Mouse (Mus musculus): ENCODE measurements at regions not wholly inside any gene's neighbourhood (a gene's known extent, or its start where the extent isn't known, plus 50 kb on each side); places are given as distances from the start of the nearest gene placed in this dataset.

DNA sequence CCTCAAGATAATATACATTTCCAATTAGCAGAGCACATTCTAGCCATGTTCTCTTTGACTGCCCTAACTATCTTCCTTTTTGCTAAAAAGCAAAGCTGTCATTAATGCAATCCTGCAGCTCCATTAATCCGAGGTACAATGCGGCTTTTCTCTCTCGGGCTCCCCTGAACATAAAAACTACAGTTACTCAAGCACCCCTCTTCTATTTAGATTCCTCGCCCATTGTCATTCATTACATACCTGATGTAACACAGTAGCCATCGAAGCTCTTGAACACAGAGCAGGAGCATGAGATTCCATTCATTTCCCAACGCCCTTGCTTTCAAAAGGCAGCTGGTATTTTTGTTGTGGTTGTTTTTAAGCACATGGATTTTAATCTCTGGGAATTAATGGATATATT, 387.2 kb downstream of the Sorl1 start:
- Histone ChIP-seq H3K36me3 (ENCODE audit: control insufficient read depth, insufficient read depth, low read length) (no peaks in the 10 kb centered on the region), H3K9ac (replicated peaks; ENCODE audit: low read depth, low read length) (0 out of 2 replicates have a peak overlapping the region, but pooled peaks have one; percentile 30), H3K4me3 (ENCODE audit: low read depth, low read length) (peak overlapping the region; percentile 37; the same call in 1 of the 2 replicates), H3K27ac (ENCODE audit: low read length) (peak overlapping the region; percentile 92), H3K9me3 (ENCODE audit: control insufficient read depth, low read depth, low read length) (no peaks in the 10 kb centered on the region), H3K4me2 (replicated peaks; ENCODE audit: low read depth, low read length) (peak overlapping the region; percentile 80), H3K27me3 (ENCODE audit: control insufficient read depth, insufficient read depth, low read length) (no peaks in the 10 kb centered on the region), H3K4me1 (ENCODE audit: control insufficient read depth, insufficient read depth, low read length) (peaks cover 17% of the 10 kb centered on the region)
- ATAC-seq (ENCODE audit: insufficient number of reproducible peaks, insufficient read depth, low FRiP score, low read depth) = no peak
- WGBS = 30% methylated on average over 6 of the region's 6 CpGs

DNA sequence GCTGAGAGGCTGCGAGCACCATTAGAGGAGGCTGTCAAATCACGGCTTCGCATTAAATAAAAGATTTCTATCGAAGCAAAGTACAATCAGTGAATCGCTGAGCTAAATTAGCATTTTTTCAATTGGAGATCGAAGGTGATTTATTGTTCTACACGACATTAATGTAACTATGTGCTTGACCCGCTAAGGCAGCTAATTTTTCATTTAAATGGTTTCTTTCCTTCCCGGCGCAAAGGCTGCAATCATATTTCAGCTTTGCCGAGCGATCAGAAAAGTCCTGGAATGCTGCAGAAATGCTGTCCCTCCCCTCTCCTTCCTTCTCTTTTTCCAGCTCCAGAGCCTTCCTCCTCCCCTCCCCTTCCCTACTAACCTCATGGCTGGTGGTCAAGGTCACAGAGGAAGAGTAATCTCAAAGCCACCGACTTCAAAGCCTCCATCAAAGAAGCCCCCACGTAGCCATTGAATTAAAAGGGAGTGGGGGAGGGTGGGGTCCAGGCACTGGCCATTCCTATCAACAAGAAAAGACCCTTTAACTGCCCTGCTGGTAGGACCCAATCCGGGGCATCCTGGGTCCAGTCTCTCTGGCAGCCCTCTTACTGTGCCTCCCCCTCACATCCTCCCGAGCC, 387.8 kb downstream of the Sorl1 start:
- ATAC-seq (ENCODE audit: insufficient number of reproducible peaks, insufficient read depth, low FRiP score, low read depth) = peak; percentile 61; the same call in 1 of the 2 replicates
- Histone ChIP-seq H3K4me1 (ENCODE audit: control insufficient read depth, insufficient read depth, low read length) (peaks cover 16% of the 10 kb centered on the region), H3K4me3 (ENCODE audit: low read depth, low read length) (peak overlapping the region; percentile 37), H3K9ac (replicated peaks; ENCODE audit: low read depth, low read length) (peak overlapping the region; percentile 30), H3K9me3 (ENCODE audit: control insufficient read depth, low read depth, low read length) (no peaks in the 10 kb centered on the region), H3K4me2 (replicated peaks; ENCODE audit: low read depth, low read length) (peak overlapping the region; percentile 80), H3K27me3 (ENCODE audit: control insufficient read depth, insufficient read depth, low read length) (no peaks in the 10 kb centered on the region), H3K36me3 (ENCODE audit: control insufficient read depth, insufficient read depth, low read length) (no peaks in the 10 kb centered on the region), H3K27ac (ENCODE audit: low read length) (peak overlapping the region; percentile 92)
- WGBS = 2% methylated on average over 16 of the region's 16 CpGs

- under 1% methylated on average over 22 of the region's 22 CpGs for whole genome bisulfite sequencing
- no peaks in the 10 kb centered on the region for H3K36me3 ChIP-seq (ENCODE audit: control insufficient read depth, insufficient read depth, low read length)
- H3K4me3 ChIP-seq (ENCODE audit: low read depth, low read length) = peak overlapping the region; percentile 37
- H3K27me3 ChIP-seq (ENCODE audit: control insufficient read depth, insufficient read depth, low read length) = no peaks in the 10 kb centered on the region
- no peaks in the 10 kb centered on the region for H3K9me3 ChIP-seq (ENCODE audit: control insufficient read depth, low read depth, low read length)
- peak overlapping the region; percentile 30 for H3K9ac ChIP-seq (replicated peaks; ENCODE audit: low read depth, low read length)
- peak overlapping the region; percentile 92 for H3K27ac ChIP-seq (ENCODE audit: low read length)
- H3K4me2 ChIP-seq (replicated peaks; ENCODE audit: low read depth, low read length) = peak overlapping the region; percentile 80
- peak; percentile 80; the same call in 1 of the 2 replicates for ATAC-seq (ENCODE audit: insufficient number of reproducible peaks, insufficient read depth, low FRiP score, low read depth)
- H3K4me1 ChIP-seq (ENCODE audit: control insufficient read depth, insufficient read depth, low read length) = peaks cover 15% of the 10 kb centered on the region
Observed at GRCm38 (mm10) chr9:41735448-41736233, 388.5 kb downstream of the Sorl1 start.

- WGBS = 22% methylated on average over 8 of the region's 8 CpGs
- no peak overlapping the region for H3K9ac ChIP-seq (replicated peaks; ENCODE audit: low read depth, low read length)
Observed at GRCm38 (mm10) chr9:41734925-41735447, 389.1 kb downstream of the Sorl1 start.

GRCm38 (mm10) chr9:41721609-41722008, 402.5 kb downstream of the Sorl1 start:
- Histone ChIP-seq H3K4me1 (ENCODE audit: control insufficient read depth, insufficient read depth, low read length) (no peaks in the 10 kb centered on the region), H3K4me2 (replicated peaks; ENCODE audit: low read depth, low read length) (no peak overlapping the region), H3K27ac (ENCODE audit: low read length) (no peak overlapping the region), H3K4me3 (ENCODE audit: low read depth, low read length) (no peak overlapping the region), H3K27me3 (ENCODE audit: control insufficient read depth, insufficient read depth, low read length) (no peaks in the 10 kb centered on the region), H3K36me3 (ENCODE audit: control insufficient read depth, insufficient read depth, low read length) (no peaks in the 10 kb centered on the region), H3K9ac (replicated peaks; ENCODE audit: low read depth, low read length) (no peak overlapping the region), H3K9me3 (ENCODE audit: control insufficient read depth, low read depth, low read length) (no peaks in the 10 kb centered on the region)
- ATAC-seq (ENCODE audit: insufficient number of reproducible peaks, insufficient read depth, low FRiP score, low read depth) = no peak
- WGBS = 77% methylated on average over 4 of the region's 4 CpGs

More at GRCm38 (mm10) chr9:41734925-41735447, 389.1 kb downstream of the Sorl1 start:
- no peaks in the 10 kb centered on the region for H3K36me3 ChIP-seq (ENCODE audit: control insufficient read depth, insufficient read depth, low read length)
- peak overlapping the region; percentile 80 for H3K4me2 ChIP-seq (replicated peaks; ENCODE audit: low read depth, low read length)
- no peaks in the 10 kb centered on the region for H3K27me3 ChIP-seq (ENCODE audit: control insufficient read depth, insufficient read depth, low read length)
- peaks cover 15% of the 10 kb centered on the region for H3K4me1 ChIP-seq (ENCODE audit: control insufficient read depth, insufficient read depth, low read length)
- H3K4me3 ChIP-seq (ENCODE audit: low read depth, low read length) = peak overlapping the region; percentile 37; the same call in 1 of the 2 replicates
- ATAC-seq (ENCODE audit: insufficient number of reproducible peaks, insufficient read depth, low FRiP score, low read depth) = no peak
- H3K9me3 ChIP-seq (ENCODE audit: control insufficient read depth, low read depth, low read length) = no peaks in the 10 kb centered on the region
- H3K27ac ChIP-seq (ENCODE audit: low read length) = peak overlapping the region; percentile 92

DNA sequence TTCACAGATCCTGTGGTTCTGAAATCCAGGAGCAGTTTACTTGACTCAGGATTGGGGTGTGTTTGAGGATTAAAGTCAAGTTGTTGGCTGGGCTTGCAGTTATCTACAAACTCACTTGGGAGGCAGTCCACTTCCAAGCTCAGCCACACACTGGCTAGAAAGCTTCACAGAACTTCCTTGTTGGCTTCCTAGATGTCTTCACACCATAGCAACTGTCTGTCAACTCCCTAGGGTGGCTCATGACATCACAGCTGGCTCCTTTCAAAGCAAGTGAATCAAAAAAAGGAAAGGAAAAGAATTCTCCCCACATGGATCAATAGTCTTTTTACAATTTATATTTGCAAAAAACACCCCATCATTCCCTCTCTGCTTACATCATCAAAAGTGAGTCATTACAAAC, 408.9 kb downstream of the Sorl1 start:
- no peak overlapping the region for H3K4me2 ChIP-seq (replicated peaks; ENCODE audit: low read depth, low read length)
- H3K4me1 ChIP-seq (ENCODE audit: control insufficient read depth, insufficient read depth, low read length) = no peaks in the 10 kb centered on the region
- no peak for ATAC-seq (ENCODE audit: insufficient number of reproducible peaks, insufficient read depth, low FRiP score, low read depth)
- H3K27me3 ChIP-seq (ENCODE audit: control insufficient read depth, insufficient read depth, low read length) = no peaks in the 10 kb centered on the region
- H3K4me3 ChIP-seq (ENCODE audit: low read depth, low read length) = no peak overlapping the region
- no peak overlapping the region for H3K27ac ChIP-seq (ENCODE audit: low read length)
- H3K9me3 ChIP-seq (ENCODE audit: control insufficient read depth, low read depth, low read length) = no peaks in the 10 kb centered on the region
- no peaks in the 10 kb centered on the region for H3K36me3 ChIP-seq (ENCODE audit: control insufficient read depth, insufficient read depth, low read length)
- H3K9ac ChIP-seq (replicated peaks; ENCODE audit: low read depth, low read length) = no peak overlapping the region

DNA sequence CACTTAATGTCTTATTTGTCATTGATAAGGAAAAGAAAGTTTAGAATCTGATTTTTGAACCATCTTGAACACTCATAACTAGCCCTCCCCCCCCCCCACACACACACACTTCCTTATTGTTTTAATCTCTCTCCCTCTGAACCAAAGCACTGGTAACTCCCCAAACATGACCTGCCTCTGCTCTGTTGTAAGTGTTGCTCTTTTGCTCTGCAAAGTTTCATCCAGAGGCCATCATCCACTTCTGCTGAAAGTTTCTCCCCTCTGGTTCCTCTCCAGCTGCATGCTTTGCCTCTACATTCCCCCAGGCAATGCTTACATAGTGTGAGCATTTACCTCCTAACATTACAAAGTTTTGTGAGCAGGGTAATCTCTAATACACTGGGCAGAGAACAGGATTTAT, 418.1 kb downstream of the Sorl1 start:
- Histone ChIP-seq H3K4me2 (replicated peaks; ENCODE audit: low read depth, low read length) (no peak overlapping the region), H3K27ac (ENCODE audit: low read length) (peak overlapping the region; percentile 77)
- no peak for ATAC-seq (ENCODE audit: insufficient number of reproducible peaks, insufficient read depth, low FRiP score, low read depth)

DNA sequence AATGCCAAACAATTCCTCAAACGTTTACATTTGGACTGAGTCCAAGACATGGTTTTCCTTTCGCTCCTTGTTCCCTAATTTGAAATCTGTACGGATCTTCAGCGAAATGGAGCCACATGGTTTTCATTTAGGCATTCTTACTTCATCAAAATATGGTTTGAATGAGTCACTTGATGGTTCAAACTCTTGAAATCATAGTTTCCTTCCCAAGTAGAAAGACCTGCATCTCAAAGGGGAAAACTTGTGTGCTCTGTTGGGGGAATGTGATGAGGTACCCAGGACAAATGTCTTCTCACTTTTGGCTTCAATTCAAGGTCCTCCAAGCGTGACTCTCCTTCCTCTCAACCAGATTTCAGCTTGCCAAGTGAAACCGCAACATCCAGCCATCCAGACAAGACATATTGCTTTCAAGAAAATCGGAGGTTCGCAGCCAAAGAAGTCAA, 418.6 kb downstream of the Sorl1 start:
- no peaks in the 10 kb centered on the region for H3K27me3 ChIP-seq (ENCODE audit: control insufficient read depth, insufficient read depth, low read length)
- no peak overlapping the region for H3K4me3 ChIP-seq (ENCODE audit: low read depth, low read length)
- no peaks in the 10 kb centered on the region for H3K4me1 ChIP-seq (ENCODE audit: control insufficient read depth, insufficient read depth, low read length)
- peak overlapping the region; percentile 77 for H3K27ac ChIP-seq (ENCODE audit: low read length)
- no peak for ATAC-seq (ENCODE audit: insufficient number of reproducible peaks, insufficient read depth, low FRiP score, low read depth)
- WGBS = 33% methylated on average over 8 of the region's 8 CpGs
- no peak overlapping the region for H3K4me2 ChIP-seq (replicated peaks; ENCODE audit: low read depth, low read length)
- no peaks in the 10 kb centered on the region for H3K36me3 ChIP-seq (ENCODE audit: control insufficient read depth, insufficient read depth, low read length)
- H3K9me3 ChIP-seq (ENCODE audit: control insufficient read depth, low read depth, low read length) = no peaks in the 10 kb centered on the region
- no peak overlapping the region for H3K9ac ChIP-seq (replicated peaks; ENCODE audit: low read depth, low read length)

More for the DNA sequence above, 418.1 kb downstream of the Sorl1 start:
- Histone ChIP-seq H3K9ac (replicated peaks; ENCODE audit: low read depth, low read length) (no peak overlapping the region), H3K27me3 (ENCODE audit: control insufficient read depth, insufficient read depth, low read length) (no peaks in the 10 kb centered on the region), H3K36me3 (ENCODE audit: control insufficient read depth, insufficient read depth, low read length) (no peaks in the 10 kb centered on the region), H3K4me3 (ENCODE audit: low read depth, low read length) (no peak overlapping the region), H3K9me3 (ENCODE audit: control insufficient read depth, low read depth, low read length) (no peaks in the 10 kb centered on the region), H3K4me1 (ENCODE audit: control insufficient read depth, insufficient read depth, low read length) (no peaks in the 10 kb centered on the region)
